In genomic region chr8:72720541-72720940, GRCm38 (mm10) we compare ENCODE assay signal across 17 mouse cellular contexts. TPM values are rescaled to one million over a fixed set of nuclear protein-coding genes. Genes with fewer than 3 reads are reported as not detected.
"Had no signal": no experiment of that assay in that cellular context is flagged by ENCODE, and none has a peak within 500 bp of the region (broad histone marks: within the 10 kb centered on the region; RNA-seq: fewer than 3 reads in every experiment).

No protein-coding gene starts in this region.

- H3K27ac ChIP-seq: kidney, postnatal 0 days; layer of hippocampus, adult 2 months; limb, embryonic 13.5 days; liver, embryonic 14.5 days; midbrain, embryonic 13.5 days; neural tube, embryonic 13.5 days; stomach, postnatal 0 days had no signal

- DNase-seq: kidney, adult 9 months; kidney, postnatal 36 days; left cerebral cortex, postnatal 4 days; lung, adult 18-20 months; lung, postnatal 36 days; right cerebral cortex, adult 18-20 months; right cerebral cortex, postnatal 25 days; thymus, postnatal 4 days had no signal

- H3K4me3 ChIP-seq: layer of hippocampus, adult 2 months; limb, embryonic 13.5 days; midbrain, embryonic 13.5 days; neural tube, embryonic 13.5 days had no signal

RNA-seq across cellular contexts. Expression of gene F2rl3, which starts 41.1 kb away (rescaled TPM):
- total RNA-seq: liver, adult 2 months; monocyte, adult 5-6 weeks had no signal
